Mouse (Mus musculus) cerebellum, adult 8-10 months (tissue): ENCODE data around the gene Rbm14.
"Not testable (repeated sequence)": the region's sequence is repeated elsewhere in the genome, so short reads cannot be mapped to it uniquely, and the experiment has no call there.

Experiments
- DNase-seq: peaks from one replicate; pipeline ENCODE4 v3.0.0; 2022

Gene Rbm14

GRCm38 (mm10) chr19:4812334-4812949 is 1.0 kb upstream of the Rbm14 start:
- DNase-seq = not testable (repeated sequence)

- DNase-seq = no peak
Observed at GRCm38 (mm10) chr19:4811909-4812242, 442 bp upstream of the Rbm14 start.

- DNase-seq = no peak
Observed at GRCm38 (mm10) chr19:4810746-4811062, 730 bp downstream of the Rbm14 start.

GRCm38 (mm10) chr19:4810309-4810708 is 1.1 kb downstream of the Rbm14 start:
- DNase-seq = no peak

DNA sequence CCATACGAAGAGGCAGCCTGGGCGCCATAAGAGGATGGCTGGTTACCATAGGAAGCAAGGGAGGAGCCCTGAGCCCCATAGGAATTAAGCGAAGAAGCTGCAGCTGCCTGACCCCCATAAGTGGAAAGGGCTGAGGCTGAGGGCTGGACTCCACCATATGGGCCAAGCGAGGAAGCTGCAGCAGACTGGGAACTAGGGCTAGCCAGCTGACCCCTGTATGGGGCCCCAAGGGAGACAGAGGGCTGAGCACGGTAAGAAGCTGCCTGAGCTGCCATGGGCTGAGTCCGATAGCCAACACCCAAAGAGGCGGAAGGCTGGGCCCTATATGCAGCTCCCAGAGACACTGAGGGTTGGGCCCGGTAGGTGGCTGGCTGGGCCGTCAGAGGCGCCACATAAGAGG is 8.2 kb downstream of the Rbm14 start:
- no peak for DNase-seq

- peak; percentile 51 for DNase-seq
Observed at GRCm38 (mm10) chr19:4802691-4803091, 8.7 kb downstream of the Rbm14 start.

GRCm38 (mm10) chr19:4799083-4799482 is 12.4 kb downstream of the Rbm14 start:
- DNase-seq = no peak

GRCm38 (mm10) chr19:4797846-4798245 is 13.6 kb downstream of the Rbm14 start:
- no peak for DNase-seq

DNA sequence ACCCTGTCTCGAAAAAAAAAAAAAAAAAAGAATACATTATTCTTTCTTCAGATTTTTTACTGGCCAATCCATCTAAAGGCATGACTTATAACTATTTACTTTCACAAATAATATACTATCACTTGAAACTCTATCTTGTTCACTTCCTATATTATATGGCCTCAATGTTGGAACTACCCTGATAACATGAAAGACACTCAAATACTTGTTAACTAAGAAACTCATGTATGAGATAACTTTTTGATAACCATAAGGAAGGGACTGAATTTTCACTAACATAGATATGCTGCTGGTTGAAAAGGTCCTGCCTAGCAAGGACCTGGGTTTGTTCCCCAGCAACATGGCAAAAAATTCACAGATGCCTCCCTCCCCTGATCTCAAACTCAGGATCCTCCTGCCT is 15.5 kb downstream of the Rbm14 start:
- DNase-seq = no peak

GRCm38 (mm10) chr19:4793831-4794422 is 17.5 kb downstream of the Rbm14 start, which contains the start of gene Rbm4:
Gene Rbm4, minus strand, starts transcription at chr19:4793901.
- DNase-seq = peak; percentile 98

DNA sequence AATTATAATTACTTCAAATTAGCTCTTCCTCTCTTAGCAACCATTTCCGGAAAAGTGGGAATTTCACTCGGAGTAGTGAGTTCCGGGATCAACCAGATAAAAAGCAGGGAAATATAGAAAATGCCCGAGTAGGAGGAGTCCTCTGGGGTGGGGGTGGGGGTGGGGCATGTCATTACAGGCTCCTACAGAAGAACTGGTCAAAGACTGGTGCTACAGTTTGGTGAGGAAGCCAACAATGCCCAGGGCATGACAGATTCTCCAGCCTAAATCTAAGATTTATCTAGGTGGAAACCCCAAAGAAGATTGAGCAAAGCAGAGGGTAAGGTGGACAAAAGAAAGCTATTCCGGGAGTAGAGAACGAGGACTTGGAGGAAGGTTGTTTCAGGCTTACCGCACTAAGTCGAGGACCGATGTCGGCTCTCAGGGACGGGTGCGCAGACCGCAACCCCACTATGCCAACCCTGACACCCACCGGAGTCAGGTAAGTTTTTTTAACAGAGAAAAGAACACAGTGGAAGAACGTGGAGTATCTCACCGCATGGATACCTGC is 18.1 kb downstream of the Rbm14 start:
- no peak for DNase-seq

- no peak for DNase-seq
Observed at GRCm38 (mm10) chr19:4786313-4786712, 25.1 kb downstream of the Rbm14 start.

DNA sequence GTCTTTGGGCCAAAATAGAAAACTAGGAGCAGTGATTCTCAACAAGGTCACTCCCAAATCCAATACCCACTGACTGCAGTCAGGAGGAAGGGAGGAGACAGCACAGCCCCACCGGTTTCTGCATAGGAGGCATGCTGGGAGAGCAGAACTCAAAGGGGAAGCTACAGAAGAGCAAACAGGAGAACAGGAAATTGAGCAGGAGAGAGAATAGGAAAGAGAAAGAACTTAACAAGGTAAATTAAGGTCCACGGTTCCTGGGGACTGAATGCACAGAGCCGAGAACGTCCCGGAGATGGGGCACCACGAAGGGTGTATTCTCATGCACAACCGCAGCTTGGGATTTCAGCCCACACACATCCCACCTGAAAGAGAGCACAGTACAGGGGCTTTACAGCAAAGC is 26.2 kb downstream of the Rbm14 start:
- DNase-seq = no peak

DNA sequence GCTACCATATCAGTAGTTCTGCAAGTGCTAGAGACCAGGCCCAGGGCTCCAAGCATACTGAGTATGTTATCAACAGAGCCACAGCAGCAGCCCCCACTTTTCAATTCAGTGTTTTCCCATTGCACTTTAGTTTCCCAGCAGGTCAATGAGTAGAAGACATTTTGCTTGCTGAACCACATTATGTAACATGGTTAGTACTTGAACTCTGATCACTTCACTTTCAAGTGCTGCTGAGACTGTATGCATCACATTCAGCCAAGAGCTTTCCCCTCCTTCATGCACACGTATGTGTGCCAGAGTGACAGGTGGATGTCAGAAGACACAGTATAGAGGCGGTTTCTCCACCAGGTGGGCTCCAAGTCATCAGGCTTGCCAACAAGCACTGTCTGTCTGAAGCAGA is 28.5 kb downstream of the Rbm14 start:
- no peak for DNase-seq

GRCm38 (mm10) chr19:4772785-4773184 is 38.6 kb downstream of the Rbm14 start:
- no peak for DNase-seq

GRCm38 (mm10) chr19:4767507-4768148 is 43.8 kb downstream of the Rbm14 start:
- DNase-seq = no peak

- no peak for DNase-seq
Observed at GRCm38 (mm10) chr19:4762876-4763275, 48.6 kb downstream of the Rbm14 start.

DNA sequence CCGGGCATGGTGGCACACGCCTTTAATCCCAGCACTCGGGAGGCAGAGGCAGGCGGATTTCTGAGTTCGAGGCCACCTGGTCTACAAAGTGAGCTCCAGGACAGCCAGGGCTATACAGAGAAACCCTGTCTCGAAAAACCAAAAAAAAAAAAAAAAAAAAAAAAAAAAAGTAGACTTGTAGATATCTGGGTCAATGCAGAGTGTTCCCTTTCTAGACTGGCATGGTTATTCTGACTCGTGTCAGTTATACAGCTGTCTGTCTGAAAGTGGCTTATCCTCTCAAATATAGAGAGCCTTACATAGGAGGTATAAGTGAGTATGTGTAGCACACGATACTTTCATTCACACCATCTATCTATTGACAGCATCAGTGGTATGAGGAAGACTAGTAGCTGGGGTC is 50.9 kb downstream of the Rbm14 start:
- DNase-seq = not testable (repeated sequence)

DNA sequence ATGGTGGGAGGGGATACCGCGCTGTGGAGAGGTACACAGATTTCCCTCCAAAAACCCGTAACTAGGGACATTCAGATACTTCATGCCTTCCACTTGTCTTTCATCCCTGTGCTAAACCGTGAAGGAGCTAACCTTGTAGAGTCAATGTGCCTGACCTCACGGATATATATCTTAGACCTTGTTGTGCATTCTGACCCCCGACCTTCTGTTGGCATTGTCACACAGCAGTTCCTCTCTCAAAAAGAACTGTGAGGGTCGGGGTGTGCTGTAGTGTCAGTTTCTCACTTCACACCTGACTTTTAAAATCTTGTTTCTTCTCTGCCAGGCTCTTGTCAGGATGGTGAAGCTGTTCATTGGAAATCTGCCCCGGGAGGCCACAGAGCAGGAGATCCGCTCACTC is 54.5 kb downstream of the Rbm14 start:
- DNase-seq = no peak

DNA sequence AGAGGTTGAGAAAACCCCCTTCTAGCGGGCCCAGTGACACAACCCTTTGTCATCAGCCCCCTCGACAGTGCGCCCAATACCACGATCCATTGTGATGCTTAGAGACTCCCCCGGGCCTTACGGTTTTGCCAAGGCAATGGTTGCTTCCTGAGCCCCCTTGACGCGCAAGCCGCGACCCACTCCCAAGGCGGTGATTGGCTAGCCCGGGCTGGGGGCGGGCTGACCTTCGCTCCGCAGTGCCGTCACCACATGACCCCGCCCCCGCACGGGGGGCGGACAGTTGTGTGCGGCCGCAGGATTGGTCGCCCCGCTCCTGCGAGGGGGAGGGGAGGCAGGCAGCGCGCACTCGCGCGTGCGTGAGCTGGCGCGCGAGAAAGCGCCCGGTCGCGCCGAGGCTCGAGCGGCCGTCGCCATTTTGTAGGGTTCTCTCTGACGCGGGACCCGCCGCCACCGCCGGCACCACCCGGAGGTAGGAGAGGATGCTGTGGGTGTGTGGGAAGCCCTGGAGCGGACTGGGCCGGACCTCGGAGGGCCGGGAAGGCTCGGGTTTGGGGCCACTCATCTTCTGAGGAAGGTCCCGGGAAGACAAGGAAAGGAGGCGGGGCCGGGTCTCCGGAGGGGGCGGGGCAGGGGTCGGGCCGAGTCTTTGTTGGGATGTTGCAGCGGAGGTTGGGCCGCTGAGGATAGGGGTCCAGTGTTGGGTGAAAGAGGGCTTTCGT is 55.1 kb downstream of the Rbm14 start, which contains the start of gene Rbm4b:
Gene Rbm4b, plus strand, starts transcription at position 305 of the 719 bp plus-strand sequence.
- peak; percentile 97 for DNase-seq

- peak; percentile 91 for DNase-seq
Observed at GRCm38 (mm10) chr19:4755565-4756192, 55.8 kb downstream of the Rbm14 start.
